Mouse (Mus musculus) lung, embryonic 14.5 days (tissue): Measurements from ENCODE around the gene Fhl3. TPM values are rescaled to one million over a fixed set of nuclear protein-coding genes. Genes with fewer than 3 reads are reported as not detected.
A peak's percentile ranks its signal among the peaks of the same experiment; 100 is the strongest.

ENCODE experiments used
- ATAC-seq: fragments of 200-750 bp; cut with Nextera tagmentation; 2 replicates; pipeline ENCODE4 v1.8.0; 2017; ENCODE audit warnings: mild to moderate bottlenecking, moderate TSS enrichment, moderate library complexity; ENCODE audit not compliant: insufficient read depth
- DNase-seq: peaks from one replicate; pipeline ENCODE4 v3.0.0-alpha.2; 2015
- H3K27ac ChIP-seq: fragments of 300-500 bp; sonication (generic); 2 replicates; pipeline ENCODE4 v1.5.1; 2014; ENCODE audit warnings: low read depth, mild to moderate bottlenecking, moderate library complexity
- H3K27me3 ChIP-seq: fragments of 300-500 bp; sonication (generic); 2 replicates; pipeline ENCODE4 v1.6.1; 2014; ENCODE audit warnings: low read length, control low read depth; ENCODE audit not compliant: insufficient read depth
- H3K36me3 ChIP-seq: fragments of 300-500 bp; sonication (generic); 2 replicates; pipeline ENCODE4 v1.6.1; 2014; ENCODE audit warnings: control low read depth; ENCODE audit not compliant: insufficient read depth
- H3K4me1 ChIP-seq: fragments of 300-500 bp; sonication (generic); 2 replicates; pipeline ENCODE4 v1.6.1; 2014; ENCODE audit warnings: antibody characterized with exemption, control low read depth; ENCODE audit not compliant: insufficient read depth
- H3K4me2 ChIP-seq: fragments of 300-500 bp; sonication (generic); 2 replicates; pipeline ENCODE4 v1.6.1; 2014; ENCODE audit warnings: mild to moderate bottlenecking
- H3K4me3 ChIP-seq: fragments of 300-500 bp; sonication (generic); 2 replicates; pipeline ENCODE4 v1.5.1; 2014; ENCODE audit warnings: low read depth, low read length
- H3K9ac ChIP-seq: fragments of 300-500 bp; sonication (generic); 2 replicates; pipeline ENCODE4 v1.6.1; 2014
- H3K9me3 ChIP-seq: fragments of 300-500 bp; sonication (generic); 2 replicates; pipeline ENCODE4 v1.6.1; 2016; ENCODE audit warnings: low read depth, low read length, control low read depth
- CTCF ChIP-seq: IDR thresholded peaks from 2 replicates; pipeline ENCODE4 v1.5.1; 2016; ENCODE audit warnings: antibody characterized with exemption, low read depth
- WGBS: fragments of 180-500 bp; shearing (Covaris S2); extraction: QIAGEN DNeasy Blood & Tissue Kit; methylation state at CpG from one replicate; pipeline ENCODE4 v1.1.7; 2014; 5-methylcytosine and 5-hydroxymethylcytosine counted together
- polyA plus RNA-seq: library from polyadenylated mRNA; unstranded; fragments of >200 nt; fragmentation: Nextera tagmentation; extraction: Ambion mirVana; gene quantifications from 2 replicates; pipeline ENCODE4 v1.2.1, GENCODE M21; 2014

The Fhl3 gene
- polyA plus RNA-seq, 1 experiment from 2014 or later, result 13.1 TPM

GRCm38 (mm10) chr4:124693135-124693894, 7.2 kb upstream of the Fhl3 start, which contains the start of gene Utp11:
Gene Utp11 (minus strand): TSS chr4:124693600.
- DNase-seq (peak; percentile 96), ATAC-seq (peak; percentile 95)
- Histone ChIP-seq H3K4me2 (peak within 1 kb of the TSS; percentile 90), H3K36me3 (peaks cover 11% of the 10 kb centered on the region; the same call in 1 of the 2 replicates), H3K27me3 (peaks cover 8% of the 10 kb centered on the region; the same call in 1 of the 2 replicates), H3K4me3 (peak within 1 kb of the TSS; percentile 87), H3K4me1 (peaks cover 2% of the 10 kb centered on the region; the same call in 1 of the 2 replicates), H3K9ac (peak within 1 kb of the TSS; percentile 92), H3K27ac (peak within 1 kb of the TSS; percentile 75; the same call in 1 of the 2 replicates), H3K9me3 (no peaks in the 10 kb centered on the region)
- WGBS, result under 1% methylated on average over 43 of the region's 43 CpGs
- TF ChIP-seq CTCF, result no peak

DNA sequence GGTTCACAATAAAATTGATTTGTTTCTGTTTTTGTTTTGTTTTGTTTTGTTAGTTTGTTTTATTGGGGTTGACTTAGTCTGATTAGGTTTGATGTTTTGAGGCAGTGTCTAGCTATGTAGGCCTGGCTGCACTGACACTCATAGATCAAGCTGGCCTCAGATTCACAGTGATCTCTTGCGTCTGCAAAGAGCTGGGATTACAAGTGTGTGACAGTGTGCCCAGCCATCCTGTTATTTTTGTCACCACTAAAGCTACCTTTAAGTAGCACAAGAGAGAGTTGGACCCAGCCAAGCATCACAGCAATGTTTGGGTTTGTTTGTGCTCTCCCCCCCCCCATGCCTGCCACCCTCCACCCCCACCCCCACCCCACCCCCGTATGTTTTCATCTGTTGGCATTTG, 5.9 kb upstream of the Fhl3 start:
- H3K4me1 ChIP-seq, result peaks cover 2% of the 10 kb centered on the region; the same call in 1 of the 2 replicates
- H3K36me3 ChIP-seq, result 0 out of 2 replicates have a peak, but pooled peaks cover under 1% of the 10 kb centered on the region
- peaks cover 8% of the 10 kb centered on the region; the same call in 1 of the 2 replicates for H3K27me3 ChIP-seq
- H3K27ac ChIP-seq, result no peak overlapping the region
- no peak for DNase-seq
- ATAC-seq, result no peak
- no peak overlapping the region for H3K9ac ChIP-seq
- H3K9me3 ChIP-seq, result no peaks in the 10 kb centered on the region
- TF ChIP-seq CTCF, result no peak
- WGBS, result 84% methylated on average over 2 of the region's 2 CpGs
- no peak overlapping the region for H3K4me3 ChIP-seq
- H3K4me2 ChIP-seq, result no peak overlapping the region

DNA sequence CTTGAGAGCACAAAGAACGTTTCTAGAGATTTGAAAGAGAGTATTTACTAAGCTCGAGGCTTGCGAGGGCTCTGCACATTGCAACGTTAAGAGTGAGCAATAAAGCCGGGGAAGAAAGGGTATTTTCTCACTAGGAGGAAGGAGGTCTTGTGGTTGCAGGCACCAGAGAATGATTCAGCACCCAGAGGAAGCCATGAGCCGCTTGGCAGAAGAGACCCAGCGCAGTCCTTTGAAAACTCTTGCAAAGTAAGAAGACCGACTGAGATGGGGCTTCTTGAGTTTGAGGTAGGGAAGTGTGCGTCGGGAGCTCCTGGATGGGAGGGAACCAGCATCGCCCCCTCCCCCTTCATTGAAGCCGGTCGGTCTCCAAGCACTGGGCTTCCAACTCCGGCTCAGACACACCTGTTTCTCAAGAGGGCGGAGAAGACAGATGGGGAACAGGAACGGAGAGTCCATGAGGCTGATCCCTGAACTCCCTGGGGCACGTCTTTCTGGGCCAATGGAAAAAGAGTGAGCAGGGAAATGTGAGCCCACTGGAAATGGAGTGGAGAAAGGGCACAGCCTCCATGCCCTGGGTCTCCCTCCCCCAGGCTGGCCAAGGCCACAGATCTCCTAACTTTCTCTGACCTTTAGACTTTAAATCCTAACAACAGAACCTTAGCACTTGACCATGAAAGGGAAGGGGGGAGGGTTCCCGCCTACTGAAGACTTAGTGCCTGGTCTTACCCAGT, 4.5 kb upstream of the Fhl3 start:
- Histone ChIP-seq H3K9ac (no peak overlapping the region), H3K4me2 (peak overlapping the region; percentile 37; the same call in 1 of the 2 replicates), H3K27ac (no peak overlapping the region), H3K36me3 (no peaks in the 10 kb centered on the region), H3K27me3 (peaks cover 8% of the 10 kb centered on the region; the same call in 1 of the 2 replicates), H3K9me3 (no peaks in the 10 kb centered on the region), H3K4me3 (no peak overlapping the region), H3K4me1 (peaks cover 4% of the 10 kb centered on the region; the same call in 1 of the 2 replicates)
- DNase-seq (no peak), ATAC-seq (no peak)
- no peak for TF ChIP-seq CTCF
- 13% methylated on average over 18 of the region's 18 CpGs for WGBS

- H3K9me3 ChIP-seq, result no peaks in the 10 kb centered on the region
- H3K27me3 ChIP-seq, result peaks cover 8% of the 10 kb centered on the region; the same call in 1 of the 2 replicates
- 9% methylated on average over 6 of the region's 6 CpGs for WGBS
- peak overlapping the region; percentile 78 for H3K4me3 ChIP-seq
- H3K27ac ChIP-seq, result peak overlapping the region; percentile 88
- H3K4me2 ChIP-seq, result peak overlapping the region; percentile 86
- no peak for DNase-seq
- H3K4me1 ChIP-seq, result peaks cover 32% of the 10 kb centered on the region
- TF ChIP-seq CTCF, result no peak
- no peak overlapping the region for H3K9ac ChIP-seq
- no peaks in the 10 kb centered on the region for H3K36me3 ChIP-seq
- no peak for ATAC-seq
Measured at GRCm38 (mm10) chr4:124699791-124700190, 710 bp upstream of the Fhl3 start.

GRCm38 (mm10) chr4:124701052-124701845, 748 bp downstream of the Fhl3 start:
- peak; percentile 2; the same call in 1 of the 2 replicates for ATAC-seq
- peaks cover 36% of the 10 kb centered on the region for H3K4me1 ChIP-seq
- TF ChIP-seq CTCF, result no peak

GRCm38 (mm10) chr4:124701916-124702315, 1.4 kb downstream of the Fhl3 start:
- no peak for ATAC-seq
- Histone ChIP-seq H3K4me2 (peak overlapping the region; percentile 86), H3K36me3 (peaks cover 11% of the 10 kb centered on the region; the same call in 1 of the 2 replicates), H3K27ac (peak overlapping the region; percentile 88; the same call in 1 of the 2 replicates), H3K27me3 (no peaks in the 10 kb centered on the region), H3K4me3 (peak overlapping the region; percentile 78), H3K9ac (peak overlapping the region; percentile 84), H3K4me1 (peaks cover 36% of the 10 kb centered on the region), H3K9me3 (no peaks in the 10 kb centered on the region)
- no peak for TF ChIP-seq CTCF
- 30% methylated on average over 2 of the region's 5 CpGs for WGBS
- no peak for DNase-seq

More at GRCm38 (mm10) chr4:124701052-124701845, 748 bp downstream of the Fhl3 start:
- H3K27ac ChIP-seq, result peak overlapping the region; percentile 88
- H3K9ac ChIP-seq, result peak overlapping the region; percentile 84
- no peaks in the 10 kb centered on the region for H3K27me3 ChIP-seq
- peak; percentile 69 for DNase-seq
- 3% methylated on average over 22 of the region's 22 CpGs for WGBS
- peak overlapping the region; percentile 78 for H3K4me3 ChIP-seq
- peaks cover 9% of the 10 kb centered on the region; the same call in 1 of the 2 replicates for H3K36me3 ChIP-seq
- H3K9me3 ChIP-seq, result no peaks in the 10 kb centered on the region
- H3K4me2 ChIP-seq, result peak overlapping the region; percentile 86
